Mouse (Mus musculus): ENCODE results near the gene Mapk9. TPM values are rescaled to one million over a fixed set of nuclear protein-coding genes. Genes with fewer than 3 reads are reported as not detected.
A peak's percentile ranks its signal among the peaks of the same experiment; 100 is the strongest.

Mapk9 gene
- polyA plus RNA-seq, 1 experiment from 2014 or later = 43.6 TPM

GRCm38 (mm10) chr11:49818869-49819566, 27.5 kb upstream of the Mapk9 start:
- no peaks in the 10 kb centered on the region for H3K9me3 ChIP-seq (replicated peaks; ENCODE audit: control insufficient read depth, low read length)
- H3K36me3 ChIP-seq (ENCODE audit: control insufficient read depth, insufficient read depth, low read length) = peaks cover 9% of the 10 kb centered on the region
- peak overlapping the region; percentile 68 for H3K27ac ChIP-seq (ENCODE audit: low read depth, low read length)
- DNase-seq (ENCODE audit: low spot score) (peak; percentile 60), ATAC-seq (peak; percentile 57; the same call in 1 of the 2 replicates)
- H3K27me3 ChIP-seq (replicated peaks; ENCODE audit: control insufficient read depth, insufficient read depth, low read length) = no peaks in the 10 kb centered on the region
- no peak overlapping the region for H3K4me2 ChIP-seq (ENCODE audit: low read length)
- no peak overlapping the region for H3K4me3 ChIP-seq (ENCODE audit: low read depth, low read length)
- no peak overlapping the region for H3K9ac ChIP-seq (ENCODE audit: low read length)
- 76% methylated on average over 15 of the region's 15 CpGs for WGBS
- no peaks in the 10 kb centered on the region for H3K4me1 ChIP-seq (ENCODE audit: control insufficient read depth, insufficient read depth, low read length)

GRCm38 (mm10) chr11:49819676-49820075, 26.9 kb upstream of the Mapk9 start:
- ATAC-seq (0 out of 2 replicates have a peak, but pooled peaks have one; percentile 10), DNase-seq (ENCODE audit: low spot score) (no peak)
- WGBS = 82% methylated on average over 7 of the region's 7 CpGs
- Histone ChIP-seq H3K27me3 (replicated peaks; ENCODE audit: control insufficient read depth, insufficient read depth, low read length) (no peaks in the 10 kb centered on the region), H3K36me3 (ENCODE audit: control insufficient read depth, insufficient read depth, low read length) (peaks cover 14% of the 10 kb centered on the region), H3K4me2 (ENCODE audit: low read length) (no peak overlapping the region), H3K4me3 (ENCODE audit: low read depth, low read length) (no peak overlapping the region), H3K4me1 (ENCODE audit: control insufficient read depth, insufficient read depth, low read length) (no peaks in the 10 kb centered on the region), H3K27ac (ENCODE audit: low read depth, low read length) (no peak overlapping the region), H3K9me3 (replicated peaks; ENCODE audit: control insufficient read depth, low read length) (no peaks in the 10 kb centered on the region), H3K9ac (ENCODE audit: low read length) (no peak overlapping the region)

DNA sequence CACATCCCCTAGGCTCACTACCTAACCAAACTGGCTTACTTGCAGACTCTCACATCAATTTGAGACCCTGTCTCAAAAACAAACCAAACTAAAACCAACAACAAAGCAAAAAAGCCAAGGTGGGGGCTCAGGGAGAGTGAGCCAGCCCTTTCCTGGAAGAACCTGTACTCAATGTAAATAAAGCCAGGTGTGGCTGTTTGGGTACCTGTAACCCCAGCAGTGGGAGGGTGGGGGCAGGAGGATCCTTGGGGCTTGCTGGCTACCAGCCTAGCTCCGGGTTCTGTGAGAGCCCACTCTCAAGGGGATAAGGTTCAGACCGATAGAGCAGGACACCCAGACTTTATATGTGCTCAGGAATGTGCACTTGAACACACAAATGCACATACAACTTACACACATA, 25.6 kb upstream of the Mapk9 start:
- Histone ChIP-seq H3K27ac (ENCODE audit: low read depth, low read length) (no peak overlapping the region), H3K4me2 (ENCODE audit: low read length) (no peak overlapping the region), H3K4me1 (ENCODE audit: control insufficient read depth, insufficient read depth, low read length) (no peaks in the 10 kb centered on the region), H3K4me3 (ENCODE audit: low read depth, low read length) (no peak overlapping the region), H3K36me3 (ENCODE audit: control insufficient read depth, insufficient read depth, low read length) (peaks cover 17% of the 10 kb centered on the region), H3K9me3 (replicated peaks; ENCODE audit: control insufficient read depth, low read length) (no peaks in the 10 kb centered on the region), H3K27me3 (replicated peaks; ENCODE audit: control insufficient read depth, insufficient read depth, low read length) (no peaks in the 10 kb centered on the region), H3K9ac (ENCODE audit: low read length) (no peak overlapping the region)
- DNase-seq (ENCODE audit: low spot score) (no peak), ATAC-seq (no peak)
- 93% methylated on average over 2 of the region's 2 CpGs for WGBS

DNA sequence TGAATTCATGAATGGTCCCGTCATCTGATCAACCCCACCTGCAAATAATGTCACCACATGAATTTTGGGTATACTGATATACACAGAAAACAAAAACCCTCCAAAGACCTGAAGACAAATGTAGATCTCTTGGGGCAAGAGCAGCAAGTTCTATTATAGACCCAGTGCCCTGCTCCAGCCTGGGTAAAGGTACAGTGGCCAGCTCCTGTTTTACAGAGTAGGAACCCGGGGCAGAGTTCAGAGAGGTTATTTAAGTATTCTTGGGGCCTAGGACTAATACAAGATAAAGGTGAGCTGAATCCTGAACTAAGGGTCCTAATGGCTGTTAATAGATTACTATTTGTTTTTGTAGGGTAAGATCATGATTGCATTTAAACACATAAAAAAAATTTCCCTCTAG, 25.0 kb upstream of the Mapk9 start:
- Histone ChIP-seq H3K9ac (ENCODE audit: low read length) (no peak overlapping the region), H3K27ac (ENCODE audit: low read depth, low read length) (no peak overlapping the region), H3K4me2 (ENCODE audit: low read length) (no peak overlapping the region), H3K4me3 (ENCODE audit: low read depth, low read length) (no peak overlapping the region), H3K9me3 (replicated peaks; ENCODE audit: control insufficient read depth, low read length) (no peaks in the 10 kb centered on the region), H3K36me3 (ENCODE audit: control insufficient read depth, insufficient read depth, low read length) (peaks cover 17% of the 10 kb centered on the region), H3K27me3 (replicated peaks; ENCODE audit: control insufficient read depth, insufficient read depth, low read length) (no peaks in the 10 kb centered on the region), H3K4me1 (ENCODE audit: control insufficient read depth, insufficient read depth, low read length) (no peaks in the 10 kb centered on the region)
- WGBS = 87% methylated on average over 2 of the region's 2 CpGs
- DNase-seq (ENCODE audit: low spot score) (no peak), ATAC-seq (no peak)

- 88% methylated on average over 2 of the region's 2 CpGs for WGBS
- ATAC-seq = no peak
- DNase-seq (ENCODE audit: low spot score) = no peak
Measured at GRCm38 (mm10) chr11:49822337-49822736, 24.2 kb upstream of the Mapk9 start.

DNA sequence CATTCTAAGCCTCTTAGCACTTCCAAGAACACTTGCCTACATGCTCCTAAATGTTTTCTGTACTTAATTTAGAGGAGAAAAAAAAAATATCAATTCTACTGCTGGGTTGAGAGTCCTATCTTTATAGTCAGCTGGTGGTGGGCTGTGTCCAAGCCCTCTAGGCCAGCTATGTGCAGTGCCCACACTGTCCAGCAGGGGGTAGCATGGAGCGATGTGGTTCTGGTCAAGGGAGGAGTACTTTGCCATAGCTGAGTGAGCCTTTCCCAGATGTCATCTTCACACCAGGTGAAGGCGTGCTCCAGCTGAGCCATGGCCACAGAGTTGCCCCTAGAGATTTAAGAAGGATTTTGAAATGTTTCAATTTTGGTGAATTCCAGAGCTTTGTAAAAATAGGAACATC, 21.7 kb upstream of the Mapk9 start:
- H3K27me3 ChIP-seq (replicated peaks; ENCODE audit: control insufficient read depth, insufficient read depth, low read length) = no peaks in the 10 kb centered on the region
- ATAC-seq (no peak), DNase-seq (ENCODE audit: low spot score) (peak; percentile 10)

More at GRCm38 (mm10) chr11:49822337-49822736, 24.2 kb upstream of the Mapk9 start:
- Histone ChIP-seq H3K27ac (ENCODE audit: low read depth, low read length) (no peak overlapping the region), H3K36me3 (ENCODE audit: control insufficient read depth, insufficient read depth, low read length) (peaks cover 17% of the 10 kb centered on the region), H3K4me2 (ENCODE audit: low read length) (no peak overlapping the region), H3K4me1 (ENCODE audit: control insufficient read depth, insufficient read depth, low read length) (no peaks in the 10 kb centered on the region), H3K9me3 (replicated peaks; ENCODE audit: control insufficient read depth, low read length) (no peaks in the 10 kb centered on the region), H3K4me3 (ENCODE audit: low read depth, low read length) (no peak overlapping the region), H3K27me3 (replicated peaks; ENCODE audit: control insufficient read depth, insufficient read depth, low read length) (no peaks in the 10 kb centered on the region), H3K9ac (ENCODE audit: low read length) (no peak overlapping the region)

GRCm38 (mm10) chr11:49827243-49827642, 19.3 kb upstream of the Mapk9 start:
- Histone ChIP-seq H3K4me2 (ENCODE audit: low read length) (no peak overlapping the region), H3K9ac (ENCODE audit: low read length) (no peak overlapping the region), H3K27ac (ENCODE audit: low read depth, low read length) (no peak overlapping the region), H3K27me3 (replicated peaks; ENCODE audit: control insufficient read depth, insufficient read depth, low read length) (no peaks in the 10 kb centered on the region), H3K36me3 (ENCODE audit: control insufficient read depth, insufficient read depth, low read length) (peaks cover 17% of the 10 kb centered on the region), H3K4me3 (ENCODE audit: low read depth, low read length) (no peak overlapping the region), H3K9me3 (replicated peaks; ENCODE audit: control insufficient read depth, low read length) (no peaks in the 10 kb centered on the region), H3K4me1 (ENCODE audit: control insufficient read depth, insufficient read depth, low read length) (no peaks in the 10 kb centered on the region)
- no peak for ATAC-seq
- 49% methylated on average over 6 of the region's 6 CpGs for WGBS
- DNase-seq (ENCODE audit: low spot score) = no peak

More for the DNA sequence above, 21.7 kb upstream of the Mapk9 start:
- Histone ChIP-seq H3K9ac (ENCODE audit: low read length) (no peak overlapping the region), H3K36me3 (ENCODE audit: control insufficient read depth, insufficient read depth, low read length) (peaks cover 17% of the 10 kb centered on the region), H3K9me3 (replicated peaks; ENCODE audit: control insufficient read depth, low read length) (no peaks in the 10 kb centered on the region), H3K4me1 (ENCODE audit: control insufficient read depth, insufficient read depth, low read length) (no peaks in the 10 kb centered on the region), H3K27ac (ENCODE audit: low read depth, low read length) (no peak overlapping the region), H3K4me2 (ENCODE audit: low read length) (no peak overlapping the region), H3K4me3 (ENCODE audit: low read depth, low read length) (no peak overlapping the region)
- 46% methylated on average over 2 of the region's 2 CpGs for WGBS

DNA sequence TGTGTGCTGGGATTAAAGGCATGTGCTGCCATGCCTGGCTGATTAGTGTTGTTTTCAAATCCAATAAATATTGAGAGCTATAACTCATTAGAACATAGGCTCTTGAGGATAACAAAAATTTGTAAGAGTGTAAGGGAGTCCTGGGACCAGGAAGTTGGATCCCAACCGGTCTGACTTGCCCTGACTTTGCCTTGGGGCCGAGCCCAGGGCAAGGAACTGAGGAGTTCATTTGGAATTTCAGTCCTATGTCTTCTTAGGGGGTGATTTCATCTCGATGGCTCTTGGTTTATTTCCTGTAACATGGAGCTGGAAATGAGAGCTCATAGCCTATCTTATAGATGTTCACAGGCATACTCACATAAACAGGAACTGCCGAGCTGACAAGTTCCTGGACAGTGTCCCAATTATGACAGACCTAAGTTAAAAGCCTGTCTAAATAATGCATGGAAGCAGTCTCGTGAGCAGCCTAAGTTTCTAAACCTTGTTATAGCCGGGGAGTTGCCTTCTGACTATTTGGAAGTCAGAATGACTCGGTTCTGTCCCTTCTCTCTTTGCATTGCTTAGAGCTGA, 17.3 kb upstream of the Mapk9 start:
- ATAC-seq = no peak
- 85% methylated on average over 7 of the region's 7 CpGs for WGBS
- DNase-seq (ENCODE audit: low spot score) = peak; percentile 28
- Histone ChIP-seq H3K4me3 (ENCODE audit: low read depth, low read length) (no peak overlapping the region), H3K27me3 (replicated peaks; ENCODE audit: control insufficient read depth, insufficient read depth, low read length) (no peaks in the 10 kb centered on the region), H3K4me2 (ENCODE audit: low read length) (no peak overlapping the region), H3K27ac (ENCODE audit: low read depth, low read length) (no peak overlapping the region), H3K9me3 (replicated peaks; ENCODE audit: control insufficient read depth, low read length) (no peaks in the 10 kb centered on the region), H3K36me3 (ENCODE audit: control insufficient read depth, insufficient read depth, low read length) (peaks cover 15% of the 10 kb centered on the region), H3K9ac (ENCODE audit: low read length) (no peak overlapping the region), H3K4me1 (ENCODE audit: control insufficient read depth, insufficient read depth, low read length) (no peaks in the 10 kb centered on the region)

- peaks cover 15% of the 10 kb centered on the region for H3K36me3 ChIP-seq (ENCODE audit: control insufficient read depth, insufficient read depth, low read length)
- no peaks in the 10 kb centered on the region for H3K4me1 ChIP-seq (ENCODE audit: control insufficient read depth, insufficient read depth, low read length)
- ATAC-seq (no peak), DNase-seq (ENCODE audit: low spot score) (no peak)
- no peaks in the 10 kb centered on the region for H3K9me3 ChIP-seq (replicated peaks; ENCODE audit: control insufficient read depth, low read length)
- 90% methylated on average over 12 of the region's 12 CpGs for WGBS
- H3K4me2 ChIP-seq (ENCODE audit: low read length) = no peak overlapping the region
- no peak overlapping the region for H3K9ac ChIP-seq (ENCODE audit: low read length)
- H3K4me3 ChIP-seq (ENCODE audit: low read depth, low read length) = no peak overlapping the region
- no peak overlapping the region for H3K27ac ChIP-seq (ENCODE audit: low read depth, low read length)
- H3K27me3 ChIP-seq (replicated peaks; ENCODE audit: control insufficient read depth, insufficient read depth, low read length) = no peaks in the 10 kb centered on the region
Measured at GRCm38 (mm10) chr11:49831980-49832379, 14.6 kb upstream of the Mapk9 start.
